Mouse (Mus musculus) skeletal muscle tissue, adult 2 months (tissue): ENCODE measurements at regions not wholly inside any gene's neighbourhood (a gene's known extent, or its start where the extent isn't known, plus 50 kb on each side); places are given as distances from the start of the nearest gene placed in this dataset.
"Not testable (repeated sequence)": the region's sequence is repeated elsewhere in the genome, so short reads cannot be mapped to it uniquely, and the experiment has no call there.

Experiments used
- DNase-seq: peaks from one replicate; pipeline ENCODE4 v3.0.0-alpha.2; 2012; ENCODE audit warnings: low read depth, low spot score

DNA sequence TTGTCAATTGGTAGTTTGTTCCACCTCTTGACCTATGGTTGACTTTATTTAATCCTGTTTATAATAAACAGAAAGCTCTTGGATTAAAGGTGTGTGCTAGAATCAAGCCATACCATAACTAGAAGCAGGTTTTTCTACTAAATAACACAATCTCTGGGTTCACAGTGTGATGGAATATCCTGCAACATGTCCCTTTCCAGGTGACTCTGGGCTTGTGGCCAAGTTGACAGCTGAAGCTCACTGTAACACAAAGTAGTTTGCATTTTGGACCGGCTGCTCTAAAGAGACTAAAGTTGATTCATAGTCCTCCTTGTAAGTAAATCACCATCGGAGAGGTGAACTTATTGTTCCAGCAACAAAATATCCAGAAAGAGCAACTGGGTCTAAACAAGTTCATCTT lies 149.3 kb upstream of the Kctd3 start:
- no peak for DNase-seq

DNA sequence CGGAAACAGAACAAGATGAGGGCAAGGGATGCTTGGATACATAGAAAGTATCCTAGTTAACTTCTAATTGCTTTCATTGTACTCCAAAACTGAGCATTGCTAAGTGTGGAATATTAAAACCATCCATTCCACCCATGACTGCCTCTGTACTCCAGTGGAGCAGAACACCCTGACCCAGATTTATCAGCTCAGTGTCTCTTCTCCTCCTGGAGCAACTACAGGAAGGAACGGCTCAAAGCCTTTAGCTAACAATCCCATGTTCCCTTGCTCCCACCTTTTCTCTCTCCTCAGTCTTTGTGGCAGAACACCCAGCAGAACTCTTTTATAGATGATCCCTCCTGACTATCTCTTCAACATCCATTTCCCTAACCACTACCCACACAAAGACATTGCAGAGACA lies 146.7 kb upstream of the Kctd3 start:
- DNase-seq: no peak

DNA sequence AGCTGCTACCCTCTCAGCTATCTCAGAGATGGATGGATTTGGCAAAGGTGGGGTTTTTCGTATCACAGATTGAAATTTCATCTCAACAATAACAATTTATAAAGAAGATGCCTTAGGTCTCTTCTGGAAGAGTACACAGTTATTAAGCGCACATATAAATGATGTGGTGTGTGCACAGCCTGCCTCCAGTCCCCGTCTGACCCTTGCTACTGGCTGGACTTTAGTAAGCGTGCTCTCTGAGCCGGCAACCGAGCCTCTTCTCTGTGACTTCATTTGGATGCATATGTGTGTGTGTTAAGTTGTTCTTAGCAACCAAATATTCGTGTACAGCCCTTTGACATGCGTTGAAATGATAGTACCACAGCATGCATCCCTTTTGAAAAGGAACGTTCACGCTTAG lies 145.5 kb upstream of the Kctd3 start:
- DNase-seq: no peak

DNA sequence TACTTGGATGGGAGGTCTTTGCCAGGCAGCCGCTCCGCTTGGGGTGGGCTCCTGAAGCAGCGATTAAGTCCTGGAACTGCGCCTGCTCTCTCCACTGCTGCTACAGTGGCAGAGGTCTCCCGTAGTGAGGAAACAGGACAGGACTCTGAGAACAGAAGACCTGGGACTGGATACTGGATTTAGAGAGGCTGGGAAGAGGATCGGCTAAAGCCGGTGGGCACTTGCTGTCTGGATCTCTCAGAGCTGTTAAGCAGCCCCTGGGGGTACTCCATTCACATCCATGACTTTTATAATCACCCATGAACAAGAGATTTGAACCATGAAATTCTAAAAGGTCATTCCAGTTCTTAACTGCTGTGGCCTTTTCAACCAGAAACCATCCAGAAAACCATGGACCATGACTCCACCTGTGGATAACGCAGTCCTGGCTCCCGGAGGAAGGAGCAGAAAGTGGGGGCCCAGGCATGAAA lies 135.4 kb upstream of the Kctd3 start:
- no peak for DNase-seq

DNA sequence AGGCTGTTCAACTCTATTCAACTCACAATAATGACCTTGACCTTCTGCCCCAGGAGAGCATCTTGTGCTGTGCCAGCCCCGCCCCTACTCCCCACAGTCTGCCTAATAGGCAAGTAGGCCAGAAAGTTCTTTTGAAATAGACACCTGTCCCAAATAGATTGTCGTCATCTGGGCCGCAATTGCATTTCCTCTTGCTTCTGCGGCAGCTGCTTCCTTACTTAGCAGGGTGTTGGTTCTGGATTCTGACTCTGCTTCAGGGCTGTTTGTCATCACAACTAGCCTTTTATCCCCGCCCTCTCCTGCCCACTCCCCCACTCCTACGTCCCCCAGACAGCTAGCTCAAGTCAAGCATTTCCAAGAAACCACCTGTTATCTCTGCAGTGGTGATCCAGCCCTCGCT lies 134.9 kb upstream of the Kctd3 start:
- DNase-seq: no peak

DNA sequence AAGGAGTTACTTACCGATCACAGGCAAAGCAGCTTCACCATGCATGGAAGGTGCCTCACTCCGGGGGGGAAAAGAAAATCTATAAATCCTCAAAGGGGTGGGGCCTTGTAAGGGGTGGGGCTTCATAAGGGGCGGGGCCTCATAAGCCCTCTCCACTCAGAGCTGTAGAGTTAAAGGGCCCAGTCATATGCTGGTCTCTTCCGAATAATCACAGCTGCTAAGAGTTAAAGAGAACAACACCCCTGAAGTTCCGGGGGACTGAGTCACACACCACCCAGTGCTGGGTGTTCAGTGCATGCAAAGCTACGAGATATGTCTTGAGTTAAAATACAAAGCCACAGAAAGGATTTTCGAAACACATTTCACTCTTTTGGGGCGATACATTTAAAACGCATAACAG lies 134.1 kb upstream of the Kctd3 start:
- DNase-seq: no peak

DNA sequence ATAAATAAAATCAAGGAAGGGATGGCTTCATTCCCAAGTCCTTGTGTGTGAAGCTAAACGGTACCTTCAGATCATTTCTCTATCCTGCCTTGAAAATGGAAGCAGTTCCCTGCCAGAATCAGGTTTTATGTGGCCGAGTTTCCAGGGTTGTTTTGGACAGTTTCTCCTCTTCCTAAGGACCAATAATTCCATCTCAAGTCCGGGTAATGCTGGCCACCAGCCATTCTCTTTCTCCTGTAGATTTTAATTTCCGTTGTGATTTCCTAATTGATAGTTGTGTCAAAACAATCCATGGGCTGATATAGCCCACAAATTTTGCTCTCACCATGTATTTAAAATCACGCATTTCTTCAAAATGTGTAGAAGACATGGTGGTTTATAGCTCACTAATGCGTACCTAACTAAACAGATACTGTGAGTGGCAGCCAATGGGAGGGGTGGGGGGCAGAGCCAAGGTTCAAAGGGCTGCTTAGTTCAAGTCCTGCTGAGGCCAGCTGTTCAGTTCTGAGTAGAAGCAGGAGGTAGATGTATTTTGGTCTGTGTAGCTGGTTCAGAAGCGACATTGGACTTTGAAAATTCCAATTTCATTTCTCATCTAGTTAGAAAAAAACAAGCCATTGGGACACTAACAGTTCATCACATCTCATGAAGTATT lies 129.2 kb upstream of the Kctd3 start:
- DNase-seq: no peak

DNA sequence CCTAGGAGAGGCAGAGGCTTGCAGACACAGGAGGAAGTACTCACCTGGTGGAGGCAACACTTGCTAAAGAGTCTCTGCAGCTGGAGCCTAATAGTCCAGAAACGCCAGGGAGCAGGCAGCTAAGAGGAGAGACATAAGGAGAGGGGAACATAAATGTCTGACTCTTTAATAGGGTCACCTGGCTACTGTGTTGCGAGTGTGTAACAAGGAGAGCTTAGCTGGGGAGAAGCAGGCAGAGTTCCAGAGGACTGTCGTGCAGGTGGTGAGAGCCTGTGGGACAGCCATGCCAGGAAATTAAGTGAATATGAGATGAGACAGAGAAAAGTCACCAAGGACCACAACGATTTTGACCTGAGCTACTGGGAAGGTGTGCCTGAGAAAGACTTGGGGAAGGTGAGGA lies 128.2 kb upstream of the Kctd3 start:
- no peak for DNase-seq

DNA sequence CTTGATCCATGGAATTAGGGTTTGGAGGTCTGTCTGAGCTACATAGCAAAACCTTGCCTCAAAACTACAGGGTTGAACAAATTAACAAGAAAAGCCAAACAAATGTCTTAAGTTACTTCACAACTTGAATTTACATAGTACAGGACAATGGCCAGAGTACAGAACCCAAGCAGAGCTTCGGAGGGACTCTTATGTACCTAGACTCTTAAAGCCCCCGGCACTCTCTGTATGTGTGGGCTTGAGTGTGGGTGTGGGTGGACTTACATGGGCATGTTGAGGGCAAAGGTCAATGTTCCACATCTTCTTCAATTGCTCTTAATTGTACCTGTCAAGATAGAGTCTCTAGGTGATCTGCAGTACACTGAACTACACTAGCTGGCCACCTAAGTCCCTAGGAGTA lies 121.1 kb upstream of the Kctd3 start:
- DNase-seq: no peak

DNA sequence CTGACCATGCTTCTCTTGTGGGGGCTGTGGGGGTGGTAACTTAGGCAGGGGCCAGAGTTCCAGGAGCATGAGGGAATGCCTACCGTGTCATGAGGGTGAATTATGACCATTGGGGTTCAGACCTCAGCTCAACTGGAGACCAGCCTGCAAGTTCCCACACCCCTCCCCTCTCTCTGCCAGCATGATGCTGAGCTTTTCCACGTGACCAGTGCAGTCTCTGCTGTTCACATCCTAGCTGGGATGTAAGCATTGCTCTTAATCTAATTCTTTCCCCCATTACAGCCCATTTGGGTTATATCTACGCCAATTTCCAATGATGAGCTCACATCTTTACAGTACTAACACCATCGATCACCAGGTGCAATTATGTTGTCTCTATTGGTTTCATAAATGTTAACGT lies 120.6 kb upstream of the Kctd3 start:
- not testable (repeated sequence) for DNase-seq

DNA sequence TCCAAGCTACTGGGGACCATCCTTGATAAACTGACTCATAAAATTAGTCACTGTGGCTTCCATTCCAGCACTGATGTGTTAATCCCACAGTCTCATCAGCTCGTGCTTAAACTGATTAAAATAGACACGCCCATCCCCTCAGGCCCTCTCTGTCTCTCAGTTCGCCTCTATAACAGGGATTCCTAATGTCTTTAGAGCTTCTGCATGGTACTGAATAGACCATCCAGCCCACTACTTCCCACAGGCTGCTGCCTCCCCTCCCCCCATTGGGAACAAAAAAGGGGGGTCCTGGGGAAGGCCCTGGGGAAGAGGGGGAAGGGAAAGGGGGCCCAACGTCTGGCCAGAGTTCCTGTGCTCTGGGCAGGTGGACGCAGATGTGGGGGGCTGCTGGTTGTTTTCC lies 119.7 kb upstream of the Kctd3 start:
- no peak for DNase-seq

DNA sequence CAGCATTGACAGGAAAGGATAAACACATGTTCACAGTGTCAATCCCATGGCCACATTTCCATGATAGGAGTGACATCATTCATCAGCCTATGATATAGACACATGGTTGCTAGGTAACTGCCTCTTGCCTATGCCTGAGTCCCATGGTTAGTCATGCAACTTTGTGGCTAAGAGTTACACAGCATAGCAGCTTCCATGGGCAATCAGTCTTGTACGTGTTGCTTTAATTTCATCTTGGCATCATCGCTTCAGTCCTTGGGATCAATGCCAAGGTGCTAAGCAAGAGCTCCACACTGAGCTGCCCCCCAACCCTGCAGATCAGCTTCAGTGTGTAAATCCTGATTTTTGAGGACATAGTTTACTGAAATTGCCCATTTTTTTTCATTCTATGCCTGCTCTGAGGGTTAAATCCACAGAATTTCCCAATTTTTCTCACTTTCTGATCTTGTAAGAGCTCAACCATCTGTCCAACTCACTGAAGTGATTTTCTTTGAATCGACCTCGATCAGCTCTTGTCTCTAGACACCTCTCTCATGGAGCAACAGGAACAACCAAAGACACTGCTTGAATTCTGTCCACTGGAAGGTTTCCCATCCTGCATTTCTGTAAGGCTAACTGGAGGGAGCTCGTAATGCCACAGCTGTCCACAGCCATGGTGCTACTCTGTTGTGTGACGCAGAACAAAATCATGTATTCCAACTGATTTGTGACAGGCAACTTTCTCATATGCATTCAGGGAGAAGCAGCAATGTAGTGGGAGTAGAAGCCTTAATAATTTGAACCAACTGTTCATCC lies 112.5 kb upstream of the Kctd3 start:
- no peak for DNase-seq

DNA sequence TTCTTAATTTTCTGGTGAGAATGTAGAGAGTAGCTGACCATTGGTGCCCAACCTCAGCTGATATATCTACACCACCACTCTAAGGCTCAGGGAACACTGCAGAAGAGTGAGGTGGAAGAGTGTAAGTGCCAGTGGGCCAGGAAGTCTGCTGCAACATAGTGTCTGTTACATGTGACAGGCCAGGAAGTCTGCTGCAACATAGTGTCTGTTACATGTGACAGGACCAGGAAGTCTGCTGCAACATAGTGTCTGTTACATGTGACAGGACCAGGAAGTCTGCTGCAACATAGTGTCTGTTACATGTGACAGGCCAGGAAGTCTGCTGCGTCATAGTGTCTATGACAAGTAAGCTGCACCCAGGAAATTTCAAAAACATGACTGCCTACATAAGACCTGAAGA lies 111.4 kb upstream of the Kctd3 start:
- DNase-seq: not testable (repeated sequence)

DNA sequence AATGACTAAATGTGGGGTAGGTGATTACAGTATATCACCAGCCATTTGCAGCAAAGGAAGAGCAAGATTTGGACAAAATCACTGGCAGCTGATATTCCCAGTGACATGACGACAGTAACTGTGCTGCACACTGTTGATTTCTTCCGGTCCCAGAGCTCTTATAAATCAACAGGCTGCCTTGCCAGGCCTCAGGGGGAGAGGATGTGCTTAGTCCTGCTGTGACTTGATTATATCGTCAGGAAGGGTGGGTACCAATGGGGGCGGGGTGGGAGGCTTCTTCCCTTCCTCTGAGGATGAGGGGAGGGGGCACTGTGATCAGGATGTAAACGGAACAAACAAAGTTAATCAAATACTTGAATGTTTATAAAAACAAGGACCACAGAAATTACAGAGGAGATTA lies 110.9 kb upstream of the Kctd3 start:
- DNase-seq: no peak

DNA sequence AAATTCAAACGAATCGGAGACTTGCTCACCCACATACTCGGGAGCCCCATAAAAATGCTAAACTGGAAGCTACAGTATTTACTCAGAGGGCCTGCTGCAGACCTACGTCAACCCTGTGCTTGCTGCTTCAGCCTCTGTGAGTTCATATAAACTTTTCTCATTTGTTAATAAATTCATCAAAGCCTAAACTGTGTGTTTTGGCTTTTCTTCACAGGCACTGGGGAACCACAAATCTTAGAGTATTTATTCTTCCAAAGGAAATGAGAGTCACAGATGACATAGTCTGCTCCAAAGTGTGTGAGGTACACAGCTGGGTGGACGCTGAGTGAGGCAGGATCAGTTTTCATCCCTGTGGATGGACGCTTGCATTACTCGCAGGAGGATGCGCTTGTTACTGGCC lies 108.3 kb upstream of the Kctd3 start:
- no peak for DNase-seq

DNA sequence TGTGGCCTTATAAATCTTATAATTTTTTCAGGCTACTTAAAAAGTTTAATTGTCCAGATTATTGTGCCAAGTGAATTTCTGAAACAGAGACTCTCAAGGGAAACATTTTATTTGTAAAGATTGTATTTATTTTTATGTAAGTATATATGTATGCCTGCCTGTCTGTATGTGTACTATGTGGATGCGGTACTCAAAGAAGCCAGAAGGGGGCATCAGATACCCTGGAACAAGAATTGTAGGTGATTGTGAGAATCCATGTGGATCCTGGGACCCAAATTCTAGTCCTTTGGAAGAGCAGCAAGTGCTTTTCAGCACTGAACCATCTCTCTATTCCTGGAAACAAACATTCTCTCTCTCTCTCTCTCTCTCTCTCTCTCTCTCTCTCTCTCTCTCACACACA lies 107.6 kb upstream of the Kctd3 start:
- no peak for DNase-seq

DNA sequence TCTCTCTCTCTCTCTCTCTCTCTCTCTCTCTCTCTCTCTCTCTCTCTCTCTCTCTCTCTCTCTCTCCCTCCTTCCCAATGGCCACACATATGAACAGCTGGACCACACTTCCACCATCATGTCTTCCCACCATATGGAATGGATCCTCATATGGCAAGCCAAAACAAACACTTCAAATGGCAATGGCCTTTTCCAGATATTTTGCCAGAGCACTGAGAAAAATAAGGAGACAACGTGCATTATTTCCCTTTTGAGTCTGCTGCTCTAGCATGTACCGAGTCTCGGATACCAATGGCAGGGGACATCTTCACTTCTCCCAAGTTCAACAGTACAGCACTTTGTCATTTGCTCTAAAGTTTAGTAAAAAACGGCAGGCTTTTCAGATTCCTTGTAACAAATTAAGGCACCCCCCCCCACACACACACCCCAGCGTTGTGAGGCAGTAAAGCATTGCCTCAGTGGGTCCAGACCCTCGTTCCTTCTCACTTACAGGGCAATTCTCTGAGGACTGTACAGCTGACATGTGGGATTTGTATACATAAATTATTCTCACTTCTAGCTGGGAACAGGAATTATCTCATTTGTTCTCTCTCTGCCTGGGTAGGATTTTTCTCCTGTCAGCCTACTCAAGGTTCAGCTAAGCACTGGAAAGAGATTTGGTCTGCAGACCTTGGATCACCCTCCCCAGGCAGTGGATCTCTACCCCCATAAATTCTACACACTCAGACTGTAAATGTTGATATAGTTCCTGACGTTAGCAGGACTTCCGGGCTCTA lies 100.8 kb upstream of the Kctd3 start:
- no peak for DNase-seq

DNA sequence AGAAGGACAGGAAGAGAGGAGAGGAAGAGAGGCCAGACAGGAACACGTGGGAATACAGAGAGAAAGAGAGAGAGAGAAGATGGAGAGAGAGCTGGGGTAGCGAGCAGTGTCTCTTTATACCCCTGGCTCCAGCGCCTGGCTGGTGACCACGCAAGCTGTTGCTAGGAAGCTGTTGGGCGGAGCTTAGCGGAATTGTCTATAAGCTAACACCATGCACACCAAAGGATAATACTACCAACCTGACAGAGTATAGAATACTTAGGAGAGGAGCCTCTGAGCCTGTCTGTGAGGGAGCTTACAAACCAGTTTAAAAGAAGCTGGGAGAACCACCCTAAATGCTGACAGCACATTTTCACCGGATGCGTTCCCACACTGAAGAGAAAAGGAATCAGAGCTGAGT lies 100.2 kb upstream of the Kctd3 start:
- DNase-seq: no peak

DNA sequence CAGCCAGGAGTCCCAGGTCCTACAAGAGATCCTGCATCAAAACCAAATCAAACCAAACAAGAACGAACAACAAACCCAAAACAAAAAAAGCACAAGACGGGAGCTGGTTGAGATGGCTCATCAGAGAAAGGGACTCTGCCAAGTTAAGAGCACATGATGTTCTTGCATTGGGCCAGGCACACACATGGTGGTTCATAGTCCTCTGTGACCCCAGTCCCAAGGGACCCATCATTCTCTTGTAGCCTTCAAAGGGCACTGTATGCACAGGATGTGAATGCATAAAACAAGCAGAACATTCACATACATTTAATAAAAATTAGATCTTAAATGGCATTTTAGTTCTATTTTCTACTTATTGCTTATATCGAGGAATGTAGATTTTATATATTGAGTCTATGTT lies 99.5 kb upstream of the Kctd3 start:
- peak; percentile 36 for DNase-seq

DNA sequence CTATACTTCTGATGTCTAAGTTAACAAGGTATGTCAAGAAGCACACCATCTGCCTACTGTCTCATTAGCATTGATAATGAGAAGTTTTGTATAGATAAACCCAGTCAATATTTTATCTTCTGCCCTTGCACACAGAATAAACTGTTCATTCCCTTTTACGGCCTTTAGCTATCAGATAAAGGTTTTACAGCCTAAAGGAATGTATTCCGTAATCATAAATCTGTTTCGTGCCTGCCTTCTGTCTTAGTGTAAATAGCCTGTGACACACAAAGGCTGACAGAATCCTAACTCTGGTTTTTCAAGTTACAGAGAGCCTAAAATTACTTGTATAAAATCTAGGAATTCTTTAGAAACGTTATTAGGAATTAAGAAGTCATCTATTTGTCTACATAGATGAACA lies 97.6 kb upstream of the Kctd3 start:
- no peak for DNase-seq

DNA sequence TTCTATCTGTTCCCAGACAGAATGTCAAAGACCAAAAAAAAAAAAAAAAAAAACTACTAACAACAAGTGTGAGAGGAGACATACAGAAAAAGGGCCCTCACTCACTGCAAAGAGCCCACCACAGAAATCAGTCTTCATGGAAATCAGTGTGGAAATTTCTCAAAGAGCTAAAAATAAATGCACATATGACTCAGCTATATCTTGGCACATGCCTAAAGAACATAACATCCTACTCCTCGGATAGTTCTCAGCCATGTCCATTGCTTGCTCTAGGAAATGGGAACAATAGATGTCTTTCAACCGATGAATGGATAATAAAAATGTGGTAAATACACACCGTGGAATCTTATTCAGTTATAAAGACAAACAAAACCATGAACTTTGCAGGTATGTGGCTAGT lies 95.1 kb upstream of the Kctd3 start:
- DNase-seq: no peak

DNA sequence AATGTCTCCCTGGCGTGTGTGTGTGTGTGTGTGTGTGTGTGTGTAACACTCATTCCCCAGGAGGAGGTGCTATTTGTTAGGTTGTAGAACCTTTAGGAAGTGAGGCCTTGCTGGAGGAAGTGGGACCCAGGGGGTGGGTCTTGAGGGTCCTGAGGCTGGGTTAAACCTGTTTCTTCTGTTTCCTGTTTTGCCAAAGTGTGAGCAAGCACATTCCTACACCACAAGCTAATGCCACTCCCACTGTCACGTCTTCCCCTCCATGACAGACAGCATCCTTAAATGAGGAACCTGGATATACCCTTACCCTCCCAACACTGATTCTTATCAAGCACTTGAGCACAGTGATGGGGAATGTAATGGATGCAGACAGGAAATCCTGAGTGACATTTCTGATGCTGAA lies 91.5 kb upstream of the Kctd3 start:
- DNase-seq: no peak

DNA sequence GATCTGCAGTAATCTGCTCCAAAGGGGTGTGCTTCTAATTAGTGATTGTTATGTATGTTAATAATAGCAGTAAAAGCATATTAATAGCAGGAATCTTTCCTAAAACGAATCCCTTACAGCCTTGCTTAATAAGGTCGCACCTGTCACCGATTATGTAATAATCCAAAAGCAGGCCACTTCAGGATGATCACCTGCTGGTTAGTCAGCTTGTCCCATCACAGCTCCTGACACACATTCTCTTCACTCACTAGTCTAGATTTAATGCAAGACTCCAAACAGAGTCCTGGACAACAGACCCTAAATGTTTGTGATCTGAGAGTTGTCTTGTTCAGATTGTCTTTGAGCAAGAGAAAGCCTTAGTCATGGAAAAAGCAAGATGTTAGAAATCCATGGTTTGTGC lies 85.2 kb upstream of the Kctd3 start:
- DNase-seq: no peak
